Mouse (Mus musculus) spleen, adult 2 months (tissue): ENCODE measurements around the gene Sh2b3.

Experiments used
- CTCF ChIP-seq: fragments of 200-500 bp; IDR thresholded peaks from 2 replicates; pipeline ENCODE4 v1.5.1; 2011; ENCODE audit warnings: mild to moderate bottlenecking, inconsistent platforms; ENCODE audit not compliant: insufficient read depth, insufficient read length, insufficient replicate concordance; ENCODE audit errors: extremely low read depth
- POLR2A ChIP-seq: fragments of 200-500 bp; IDR thresholded peaks from 2 replicates; pipeline ENCODE4 v1.6.1; 2011; ENCODE audit warnings: low read depth, low read length, inconsistent platforms

DNA sequence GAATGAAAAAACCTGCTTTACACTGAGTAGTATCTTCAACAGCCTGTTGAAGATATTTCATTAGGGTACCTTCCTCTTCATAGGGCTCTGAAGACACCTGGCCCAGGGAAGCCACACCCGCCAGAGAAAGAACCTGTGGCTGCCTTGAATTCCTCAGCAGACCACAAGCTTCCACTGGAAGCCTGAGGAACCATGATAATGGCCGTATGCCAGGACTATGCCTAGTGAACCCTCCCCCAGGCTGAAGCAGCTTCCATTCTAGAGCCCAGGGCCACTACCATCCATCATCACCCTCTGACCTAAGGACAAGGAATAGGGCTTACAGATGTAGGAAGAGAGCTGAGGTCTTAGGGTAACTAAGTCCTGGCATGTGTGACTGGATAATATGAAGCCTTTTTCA, 17.3 kb downstream of the Sh2b3 start:
- TF ChIP-seq CTCF, result no peak
- TF ChIP-seq POLR2A, result no peak
